Mouse (Mus musculus) neural tube, embryonic 12.5 days (tissue): Measurements from ENCODE around the gene Peak1. TPM values are rescaled to one million over a fixed set of nuclear protein-coding genes. Genes with fewer than 3 reads are reported as not detected.
A peak's percentile ranks its signal among the peaks of the same experiment; 100 is the strongest.

Experiments
- ATAC-seq: fragments of 200-750 bp; cut with Nextera tagmentation; 2 replicates; pipeline ENCODE4 v1.8.0; 2017; ENCODE audit warnings: low read depth, mild to moderate bottlenecking, moderate TSS enrichment, moderate library complexity; ENCODE audit not compliant: low FRiP score
- H3K27ac ChIP-seq: fragments of 300-500 bp; sonication (generic); 2 replicates; pipeline ENCODE4 v1.5.1; 2016
- H3K27me3 ChIP-seq: fragments of 300-500 bp; sonication (generic); replicated peaks from 2 replicates; pipeline ENCODE4 v1.6.1; 2016; ENCODE audit warnings: mild to moderate bottlenecking
- H3K36me3 ChIP-seq: fragments of 300-500 bp; sonication (generic); 2 replicates; pipeline ENCODE4 v1.6.1; 2016; ENCODE audit warnings: mild to moderate bottlenecking
- H3K4me1 ChIP-seq: fragments of 300-500 bp; sonication (generic); 2 replicates; pipeline ENCODE4 v1.6.1; 2016
- H3K4me2 ChIP-seq: fragments of 300-500 bp; sonication (generic); replicated peaks from 2 replicates; pipeline ENCODE4 v1.6.1; 2016; ENCODE audit warnings: mild to moderate bottlenecking
- H3K4me3 ChIP-seq: fragments of 300-500 bp; sonication (generic); 2 replicates; pipeline ENCODE4 v1.5.1; 2016
- H3K9ac ChIP-seq: fragments of 300-500 bp; sonication (generic); 2 replicates; pipeline ENCODE4 v1.6.1; 2016; ENCODE audit warnings: mild to moderate bottlenecking
- H3K9me3 ChIP-seq: fragments of 300-500 bp; sonication (generic); 2 replicates; pipeline ENCODE4 v1.6.1; 2016; ENCODE audit warnings: mild to moderate bottlenecking
- WGBS: fragments of 180-500 bp; shearing (Covaris S2); methylation state at CpG from one replicate; pipeline ENCODE4 v1.1.7; 2016; 5-methylcytosine and 5-hydroxymethylcytosine counted together
- microRNA-seq: library from miRNA; unstranded; fragments of <30 nt; microRNA quantifications from one replicate; pipeline ENCODE4, GENCODE M21; 2017
- polyA plus RNA-seq: library from polyadenylated mRNA; unstranded; fragments of >200 nt; fragmentation: Nextera tagmentation; extraction: Ambion mirVana; gene quantifications from 2 replicates; pipeline ENCODE4 v1.2.1, GENCODE M21; 2016

Gene Peak1
- polyA plus RNA-seq, 1 experiment from 2014 or later = 7.8 TPM

- H3K27ac ChIP-seq = peak overlapping the region; percentile 94
- no peaks in the 10 kb centered on the region for H3K27me3 ChIP-seq
- H3K36me3 ChIP-seq = no peaks in the 10 kb centered on the region
- peak overlapping the region; percentile 97 for H3K9ac ChIP-seq
- WGBS = under 1% methylated on average over 81 of the region's 82 CpGs
- ATAC-seq = peak; percentile 99
- H3K9me3 ChIP-seq = no peaks in the 10 kb centered on the region
- peak overlapping the region; percentile 87 for H3K4me3 ChIP-seq
- H3K4me2 ChIP-seq = peak overlapping the region; percentile 74
- H3K4me1 ChIP-seq = peaks cover 30% of the 10 kb centered on the region
Observed at GRCm38 (mm10) chr9:56160341-56161141, 257.3 kb downstream of the Peak1 start.

- H3K9ac ChIP-seq = peak overlapping the region; percentile 97; the same call in 1 of the 2 replicates
- ATAC-seq = no peak
- H3K27me3 ChIP-seq = no peaks in the 10 kb centered on the region
- peaks cover 30% of the 10 kb centered on the region for H3K4me1 ChIP-seq
- H3K27ac ChIP-seq = no peak overlapping the region
- peak overlapping the region; percentile 87 for H3K4me3 ChIP-seq
- 6% methylated on average over 2 of the region's 2 CpGs for WGBS
- H3K9me3 ChIP-seq = no peaks in the 10 kb centered on the region
- H3K36me3 ChIP-seq = no peaks in the 10 kb centered on the region
- H3K4me2 ChIP-seq = peak overlapping the region; percentile 74
Observed at GRCm38 (mm10) chr9:56159456-56159855, 258.4 kb downstream of the Peak1 start.

- ATAC-seq = no peak
- Histone ChIP-seq H3K9ac (no peak overlapping the region), H3K27ac (no peak overlapping the region), H3K36me3 (no peaks in the 10 kb centered on the region), H3K4me1 (peaks cover 36% of the 10 kb centered on the region), H3K4me3 (no peak overlapping the region), H3K27me3 (no peaks in the 10 kb centered on the region), H3K4me2 (0 out of 2 replicates have a peak overlapping the region, but pooled peaks have one; percentile 3), H3K9me3 (no peaks in the 10 kb centered on the region)
- WGBS = 85% methylated on average over 2 of the region's 2 CpGs
Observed at GRCm38 (mm10) chr9:56158077-56158476, 259.8 kb downstream of the Peak1 start.

- Histone ChIP-seq H3K4me2 (no peak overlapping the region), H3K27ac (no peak overlapping the region), H3K27me3 (no peaks in the 10 kb centered on the region), H3K4me1 (peaks cover 37% of the 10 kb centered on the region), H3K4me3 (no peak overlapping the region), H3K9me3 (no peaks in the 10 kb centered on the region), H3K36me3 (no peaks in the 10 kb centered on the region), H3K9ac (no peak overlapping the region)
- WGBS = 95% methylated on average over 5 of the region's 5 CpGs
- ATAC-seq = no peak
Observed at GRCm38 (mm10) chr9:56154572-56154971, 263.3 kb downstream of the Peak1 start.

- H3K36me3 ChIP-seq = no peaks in the 10 kb centered on the region
- no peaks in the 10 kb centered on the region for H3K9me3 ChIP-seq
- no peak overlapping the region for H3K27ac ChIP-seq
- H3K4me2 ChIP-seq = no peak overlapping the region
- no peak overlapping the region for H3K4me3 ChIP-seq
- H3K27me3 ChIP-seq = no peaks in the 10 kb centered on the region
- H3K4me1 ChIP-seq = peaks cover 22% of the 10 kb centered on the region
- ATAC-seq = no peak
- WGBS = 86% methylated on average over 4 of the region's 4 CpGs
- H3K9ac ChIP-seq = no peak overlapping the region
Observed at GRCm38 (mm10) chr9:56152482-56153007, 265.3 kb downstream of the Peak1 start.

- Histone ChIP-seq H3K27me3 (no peaks in the 10 kb centered on the region), H3K9ac (no peak overlapping the region), H3K27ac (no peak overlapping the region), H3K9me3 (no peaks in the 10 kb centered on the region), H3K4me1 (peaks cover 17% of the 10 kb centered on the region), H3K4me2 (no peak overlapping the region), H3K4me3 (no peak overlapping the region), H3K36me3 (peaks cover under 1% of the 10 kb centered on the region; the same call in 1 of the 2 replicates)
- ATAC-seq = no peak
- WGBS = 48% methylated on average over 7 of the region's 7 CpGs
Observed at GRCm38 (mm10) chr9:56151745-56152481, 266.0 kb downstream of the Peak1 start.

Small RNA genes within 50 kb of the gene (microRNA-seq; reads per million reads assigned to microRNA genes)
- gene Gm24270 = 1.5 reads per million

Other genes starting within 250 kb of the Peak1 start
- gene Hmg20a, start 542 bp upstream of the Peak1 start, polyA plus RNA-seq = 79.3 and 84.7 TPM in 2 replicates